Mouse (Mus musculus): Measurements from ENCODE around the gene Cplx2. TPM values are rescaled to one million over a fixed set of nuclear protein-coding genes. Genes with fewer than 3 reads are reported as not detected.

Gene Cplx2
- polyA plus RNA-seq, 1 experiment from 2014 or later, result 1.5 TPM

GRCm38 (mm10) chr13:54389971-54390564, 18.9 kb downstream of the Cplx2 start:
- Histone ChIP-seq H3K27me3 (replicated peaks; ENCODE audit: control insufficient read depth, insufficient read depth, low read length) (no peaks in the 10 kb centered on the region), H3K9me3 (ENCODE audit: control insufficient read depth, low read length) (no peaks in the 10 kb centered on the region), H3K9ac (ENCODE audit: low read depth, low read length) (no peak overlapping the region), H3K36me3 (ENCODE audit: control insufficient read depth, insufficient read depth, low read length) (no peaks in the 10 kb centered on the region), H3K4me1 (replicated peaks; ENCODE audit: control insufficient read depth, insufficient read depth, low read length) (0 out of 2 replicates have a peak, but pooled peaks cover 1% of the 10 kb centered on the region), H3K27ac (ENCODE audit: low read depth, low read length) (no peak overlapping the region), H3K4me2 (no peak overlapping the region), H3K4me3 (ENCODE audit: low read depth, low read length) (no peak overlapping the region)
- DNase-seq (ENCODE audit: low spot score), result no peak
- 50% methylated on average over 8 of the region's 8 CpGs for WGBS
- ATAC-seq (replicated peaks; ENCODE audit: low FRiP score), result no peak

GRCm38 (mm10) chr13:54390565-54391013, 19.4 kb downstream of the Cplx2 start:
- Histone ChIP-seq H3K4me1 (replicated peaks; ENCODE audit: control insufficient read depth, insufficient read depth, low read length) (no peaks in the 10 kb centered on the region), H3K27ac (ENCODE audit: low read depth, low read length) (no peak overlapping the region), H3K36me3 (ENCODE audit: control insufficient read depth, insufficient read depth, low read length) (no peaks in the 10 kb centered on the region), H3K9ac (ENCODE audit: low read depth, low read length) (no peak overlapping the region), H3K9me3 (ENCODE audit: control insufficient read depth, low read length) (no peaks in the 10 kb centered on the region), H3K4me2 (no peak overlapping the region), H3K27me3 (replicated peaks; ENCODE audit: control insufficient read depth, insufficient read depth, low read length) (no peaks in the 10 kb centered on the region), H3K4me3 (ENCODE audit: low read depth, low read length) (no peak overlapping the region)
- WGBS, result 78% methylated on average over 7 of the region's 7 CpGs
- DNase-seq (ENCODE audit: low spot score) (no peak), ATAC-seq (replicated peaks; ENCODE audit: low FRiP score) (no peak)

- H3K4me1 ChIP-seq (replicated peaks; ENCODE audit: control insufficient read depth, insufficient read depth, low read length), result no peaks in the 10 kb centered on the region
- H3K27me3 ChIP-seq (replicated peaks; ENCODE audit: control insufficient read depth, insufficient read depth, low read length), result no peaks in the 10 kb centered on the region
- H3K9me3 ChIP-seq (ENCODE audit: control insufficient read depth, low read length), result no peaks in the 10 kb centered on the region
- H3K4me2 ChIP-seq, result no peak overlapping the region
- H3K36me3 ChIP-seq (ENCODE audit: control insufficient read depth, insufficient read depth, low read length), result no peaks in the 10 kb centered on the region
- ATAC-seq (replicated peaks; ENCODE audit: low FRiP score) (no peak), DNase-seq (ENCODE audit: low spot score) (no peak)
- 80% methylated on average over 4 of the region's 4 CpGs for WGBS
- no peak overlapping the region for H3K4me3 ChIP-seq (ENCODE audit: low read depth, low read length)
- H3K9ac ChIP-seq (ENCODE audit: low read depth, low read length), result no peak overlapping the region
- H3K27ac ChIP-seq (ENCODE audit: low read depth, low read length), result no peak overlapping the region
These were observed 20.2 kb downstream of the Cplx2 start for GRCm38 (mm10) chr13:54391313-54391712.

- no peaks in the 10 kb centered on the region for H3K9me3 ChIP-seq (ENCODE audit: control insufficient read depth, low read length)
- 66% methylated on average over 4 of the region's 4 CpGs for WGBS
- H3K27ac ChIP-seq (ENCODE audit: low read depth, low read length), result no peak overlapping the region
- DNase-seq (ENCODE audit: low spot score) (no peak), ATAC-seq (replicated peaks; ENCODE audit: low FRiP score) (no peak)
- no peak overlapping the region for H3K4me3 ChIP-seq (ENCODE audit: low read depth, low read length)
- peaks cover 4% of the 10 kb centered on the region; the same call in 1 of the 2 replicates for H3K4me1 ChIP-seq (replicated peaks; ENCODE audit: control insufficient read depth, insufficient read depth, low read length)
- H3K36me3 ChIP-seq (ENCODE audit: control insufficient read depth, insufficient read depth, low read length), result no peaks in the 10 kb centered on the region
- no peak overlapping the region for H3K9ac ChIP-seq (ENCODE audit: low read depth, low read length)
- H3K4me2 ChIP-seq, result no peak overlapping the region
- H3K27me3 ChIP-seq (replicated peaks; ENCODE audit: control insufficient read depth, insufficient read depth, low read length), result no peaks in the 10 kb centered on the region
These were observed 25.9 kb downstream of the Cplx2 start for GRCm38 (mm10) chr13:54397069-54397468.

DNA sequence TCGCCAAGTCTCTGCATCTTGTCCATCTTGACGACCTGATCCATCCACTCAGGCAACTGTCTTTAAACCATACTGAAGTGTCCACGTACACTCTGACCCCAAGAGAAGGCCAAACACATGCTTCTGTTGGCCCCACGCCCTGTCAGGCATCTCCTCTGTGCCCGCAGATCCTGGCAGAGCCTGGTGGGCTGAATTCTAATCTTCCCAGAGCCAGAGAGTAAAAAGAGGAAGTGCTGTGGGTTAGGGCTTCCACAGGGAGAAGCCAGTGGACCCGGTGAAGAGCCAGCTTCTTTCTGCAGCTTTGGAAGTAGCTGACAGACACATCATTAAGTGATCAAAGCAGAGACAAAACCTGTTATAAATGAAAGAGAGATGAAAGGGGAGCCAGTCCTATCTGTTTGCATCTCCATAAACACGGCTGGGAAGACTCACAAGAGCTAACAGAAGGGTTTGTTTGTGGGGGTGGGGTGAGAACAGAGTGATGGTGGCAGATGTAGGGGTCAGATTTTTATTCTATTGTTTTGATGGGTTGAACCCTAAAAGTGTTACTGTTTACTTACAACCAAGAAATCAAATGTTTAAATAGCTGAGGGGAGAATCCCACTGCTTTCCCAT, 29.5 kb downstream of the Cplx2 start:
- Histone ChIP-seq H3K27ac (ENCODE audit: low read depth, low read length) (no peak overlapping the region), H3K36me3 (ENCODE audit: control insufficient read depth, insufficient read depth, low read length) (no peaks in the 10 kb centered on the region), H3K27me3 (replicated peaks; ENCODE audit: control insufficient read depth, insufficient read depth, low read length) (no peaks in the 10 kb centered on the region), H3K4me3 (ENCODE audit: low read depth, low read length) (no peak overlapping the region), H3K4me2 (no peak overlapping the region), H3K4me1 (replicated peaks; ENCODE audit: control insufficient read depth, insufficient read depth, low read length) (peaks cover 4% of the 10 kb centered on the region; the same call in 1 of the 2 replicates), H3K9ac (ENCODE audit: low read depth, low read length) (no peak overlapping the region), H3K9me3 (ENCODE audit: control insufficient read depth, low read length) (no peaks in the 10 kb centered on the region)
- 37% methylated on average over 7 of the region's 7 CpGs for WGBS
- ATAC-seq (replicated peaks; ENCODE audit: low FRiP score) (no peak), DNase-seq (ENCODE audit: low spot score) (no peak)

DNA sequence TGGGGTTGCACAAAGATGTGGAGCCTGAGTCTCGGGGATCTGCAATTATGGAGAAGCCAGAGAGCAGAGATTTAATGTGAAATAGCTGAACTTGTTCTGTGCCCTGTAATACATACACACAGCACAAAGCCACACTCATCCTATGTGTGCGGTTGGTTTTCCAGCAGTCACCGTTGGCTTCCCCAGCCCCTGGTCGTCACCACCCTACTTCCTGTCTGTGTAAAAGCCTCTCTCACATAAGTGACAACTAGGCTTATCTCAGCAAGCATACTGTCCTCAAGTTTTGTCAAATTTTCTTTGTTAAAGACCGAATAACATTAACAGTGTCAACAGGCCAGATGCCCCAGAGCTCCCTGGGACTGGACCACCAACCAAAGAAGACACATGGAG, 30.0 kb downstream of the Cplx2 start:
- Histone ChIP-seq H3K27me3 (replicated peaks; ENCODE audit: control insufficient read depth, insufficient read depth, low read length) (no peaks in the 10 kb centered on the region), H3K4me1 (replicated peaks; ENCODE audit: control insufficient read depth, insufficient read depth, low read length) (peaks cover 4% of the 10 kb centered on the region; the same call in 1 of the 2 replicates), H3K4me2 (no peak overlapping the region), H3K4me3 (ENCODE audit: low read depth, low read length) (no peak overlapping the region), H3K27ac (ENCODE audit: low read depth, low read length) (no peak overlapping the region), H3K9me3 (ENCODE audit: control insufficient read depth, low read length) (no peaks in the 10 kb centered on the region), H3K9ac (ENCODE audit: low read depth, low read length) (no peak overlapping the region), H3K36me3 (ENCODE audit: control insufficient read depth, insufficient read depth, low read length) (no peaks in the 10 kb centered on the region)
- ATAC-seq (replicated peaks; ENCODE audit: low FRiP score) (no peak), DNase-seq (ENCODE audit: low spot score) (no peak)
- WGBS, result 31% methylated on average over 5 of the region's 5 CpGs

DNA sequence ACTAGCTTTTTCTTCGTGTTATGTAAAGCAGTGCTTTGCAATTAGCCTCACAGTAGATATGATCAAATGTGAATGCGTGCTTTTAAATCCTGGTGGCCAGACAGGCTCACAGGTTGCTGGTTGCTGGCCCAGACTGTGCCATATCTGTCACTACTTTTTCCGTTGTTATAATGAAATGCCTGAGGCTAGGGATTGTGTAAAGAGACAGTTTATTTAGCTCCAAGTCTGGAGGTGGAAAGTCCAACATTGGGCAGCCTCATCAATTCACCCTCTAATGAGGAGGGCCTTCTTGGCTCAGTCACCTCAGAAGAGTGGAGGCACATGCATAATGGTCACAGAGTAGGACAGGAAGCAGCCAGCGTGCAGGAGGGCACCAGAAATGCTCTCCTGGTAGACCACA, 31.2 kb downstream of the Cplx2 start:
- no peaks in the 10 kb centered on the region for H3K9me3 ChIP-seq (ENCODE audit: control insufficient read depth, low read length)
- no peak overlapping the region for H3K4me2 ChIP-seq
- 67% methylated on average over 4 of the region's 4 CpGs for WGBS
- DNase-seq (ENCODE audit: low spot score), result no peak
- ATAC-seq (replicated peaks; ENCODE audit: low FRiP score), result no peak
- H3K36me3 ChIP-seq (ENCODE audit: control insufficient read depth, insufficient read depth, low read length), result no peaks in the 10 kb centered on the region
- no peak overlapping the region for H3K4me3 ChIP-seq (ENCODE audit: low read depth, low read length)
- no peaks in the 10 kb centered on the region for H3K27me3 ChIP-seq (replicated peaks; ENCODE audit: control insufficient read depth, insufficient read depth, low read length)
- H3K27ac ChIP-seq (ENCODE audit: low read depth, low read length), result no peak overlapping the region
- no peak overlapping the region for H3K9ac ChIP-seq (ENCODE audit: low read depth, low read length)
- H3K4me1 ChIP-seq (replicated peaks; ENCODE audit: control insufficient read depth, insufficient read depth, low read length), result peaks cover 4% of the 10 kb centered on the region; the same call in 1 of the 2 replicates

- H3K27me3 ChIP-seq (replicated peaks; ENCODE audit: control insufficient read depth, insufficient read depth, low read length), result no peaks in the 10 kb centered on the region
- WGBS, result 68% methylated on average over 17 of the region's 17 CpGs
- no peaks in the 10 kb centered on the region for H3K36me3 ChIP-seq (ENCODE audit: control insufficient read depth, insufficient read depth, low read length)
- peaks cover 4% of the 10 kb centered on the region; the same call in 1 of the 2 replicates for H3K4me1 ChIP-seq (replicated peaks; ENCODE audit: control insufficient read depth, insufficient read depth, low read length)
- no peak overlapping the region for H3K4me2 ChIP-seq
- no peak overlapping the region for H3K9ac ChIP-seq (ENCODE audit: low read depth, low read length)
- ATAC-seq (replicated peaks; ENCODE audit: low FRiP score), result no peak
- no peak overlapping the region for H3K27ac ChIP-seq (ENCODE audit: low read depth, low read length)
- no peak overlapping the region for H3K4me3 ChIP-seq (ENCODE audit: low read depth, low read length)
- H3K9me3 ChIP-seq (ENCODE audit: control insufficient read depth, low read length), result no peaks in the 10 kb centered on the region
- DNase-seq (ENCODE audit: low spot score), result no peak
These were observed 32.3 kb downstream of the Cplx2 start for GRCm38 (mm10) chr13:54403224-54404070.

All from liver, embryonic 11.5 days (tissue).